ENCODE assay signal across 8 mouse cellular contexts in genomic region chr14:101946711-101947516, GRCm38 (mm10).
A peak's percentile ranks its signal among the peaks of the same experiment; 100 is the strongest.
DNase-seq lines count a peak whose midpoint lies in the region; TF ChIP-seq lines count a peak whose summit lies in the region.

No protein-coding gene starts in this region.

- peak overlapping the region; percentile 91 for H3K27ac ChIP-seq in layer of hippocampus, adult 2 months

- H3K4me3 ChIP-seq in layer of hippocampus, adult 2 months: peak overlapping the region; percentile 51

- TF ChIP-seq CTCF in layer of hippocampus, adult 2 months (conservative IDR thresholded peaks at IDR 0.05): peak; percentile 86

- DNase-seq in adrenal gland, adult 18-20 months (ENCODE audit: low spot score in 2 of 2): peak; percentile 7 to 21
- DNase-seq in adrenal gland, postnatal 4 days (ENCODE audit: low spot score in 2 of 2): no peak
- DNase-seq in 3T3-L1 (ENCODE audit: low read depth, low spot score): peak; percentile 59
- peak; percentile 28 for DNase-seq in cerebellum, adult 8-10 months
- peak; percentile 41 for DNase-seq in forelimb bud, embryonic 11.5 days (ENCODE audit: low read depth, low spot score)
- DNase-seq in layer of hippocampus, adult 2 months (ENCODE audit: low spot score in 2 of 2): peak; percentile 69 to 74
- peak; percentile 43 for DNase-seq in mesoderm, embryonic 11.5 days (ENCODE audit: low read depth, low spot score)
- DNase-seq in telencephalon, adult 2 months (ENCODE audit: low read depth, low spot score): peak; percentile 45

Comparison
In these comparisons a context has a peak if more than half of its experiments do, and no peak if none do; other contexts are left out.
1. DNase-seq: peak in adrenal gland, adult 18-20 months (2 of 2), 3T3-L1 (single experiment), cerebellum, adult 8-10 months (single experiment), forelimb bud, embryonic 11.5 days (single experiment), layer of hippocampus, adult 2 months (2 of 2), mesoderm, embryonic 11.5 days (single experiment) and telencephalon, adult 2 months (single experiment); none in adrenal gland, postnatal 4 days (0 of 2).